Mouse (Mus musculus) embryonic facial prominence, embryonic 11.5 days (tissue): ENCODE results near the gene Slfn1. TPM values are rescaled to one million over a fixed set of nuclear protein-coding genes. Genes with fewer than 3 reads are reported as not detected.
"Not testable (repeated sequence)": the region's sequence is repeated elsewhere in the genome, so short reads cannot be mapped to it uniquely, and the experiment has no call there.

Experiments
- ATAC-seq: fragments of 200-750 bp; cut with Nextera tagmentation; replicated peaks from 2 replicates; pipeline ENCODE4 v1.8.0; 2017; ENCODE audit warnings: low read depth; ENCODE audit not compliant: insufficient number of reproducible peaks, low FRiP score, low TSS enrichment
- DNase-seq: peaks from one replicate; pipeline ENCODE4 v3.0.0-alpha.2; 2015; ENCODE audit warnings: low spot score
- H3K27ac ChIP-seq: fragments of 300-500 bp; sonication (generic); replicated peaks from 2 replicates; pipeline ENCODE4 v1.5.1; 2014; ENCODE audit warnings: mild to moderate bottlenecking, low read depth, low read length, control low read depth
- H3K27me3 ChIP-seq: fragments of 300-500 bp; sonication (generic); 2 replicates; pipeline ENCODE4 v1.6.1; 2014; ENCODE audit warnings: mild to moderate bottlenecking, low read length, moderate library complexity, mixed read lengths; ENCODE audit not compliant: control insufficient read depth, insufficient read depth
- H3K36me3 ChIP-seq: fragments of 300-500 bp; sonication (generic); replicated peaks from 2 replicates; pipeline ENCODE4 v1.6.1; 2014; ENCODE audit warnings: low read depth, mild to moderate bottlenecking, low read length, moderate library complexity, mixed read lengths; ENCODE audit not compliant: control insufficient read depth, insufficient read depth
- H3K4me1 ChIP-seq: fragments of 300-500 bp; sonication (generic); 2 replicates; pipeline ENCODE4 v1.6.1; 2014; ENCODE audit warnings: low read length, mixed read lengths; ENCODE audit not compliant: control insufficient read depth, insufficient read depth
- H3K4me2 ChIP-seq: fragments of 300-500 bp; sonication (generic); 2 replicates; pipeline ENCODE4 v1.6.1; 2014; ENCODE audit warnings: low read depth, mild to moderate bottlenecking, control low read depth, low read length, moderate library complexity
- H3K4me3 ChIP-seq: fragments of 300-500 bp; sonication (generic); 2 replicates; pipeline ENCODE4 v1.5.1; 2014; ENCODE audit warnings: low read depth, low read length, control low read depth
- H3K9ac ChIP-seq: fragments of 300-500 bp; sonication (generic); replicated peaks from 2 replicates; pipeline ENCODE4 v1.6.1; 2014; ENCODE audit warnings: mild to moderate bottlenecking, control low read depth, low read length
- H3K9me3 ChIP-seq: fragments of 300-500 bp; sonication (generic); replicated peaks from 2 replicates; pipeline ENCODE4 v1.6.1; 2016; ENCODE audit warnings: mild to moderate bottlenecking, low read length, inconsistent platforms, mixed read lengths; ENCODE audit not compliant: control insufficient read depth
- WGBS: fragments of 180-500 bp; shearing (Covaris S2); extraction: QIAGEN DNeasy Blood & Tissue Kit; methylation state at CpG from one replicate; pipeline ENCODE4 v1.1.7; 2014; 5-methylcytosine and 5-hydroxymethylcytosine counted together
- polyA plus RNA-seq: library from polyadenylated mRNA; unstranded; fragments of >200 nt; fragmentation: Nextera tagmentation; extraction: Ambion mirVana; gene quantifications from 2 replicates; pipeline ENCODE4 v1.2.1, GENCODE M21; 2014

Gene Slfn1
- polyA plus RNA-seq, 1 experiment from 2014 or later, result not detected

DNA sequence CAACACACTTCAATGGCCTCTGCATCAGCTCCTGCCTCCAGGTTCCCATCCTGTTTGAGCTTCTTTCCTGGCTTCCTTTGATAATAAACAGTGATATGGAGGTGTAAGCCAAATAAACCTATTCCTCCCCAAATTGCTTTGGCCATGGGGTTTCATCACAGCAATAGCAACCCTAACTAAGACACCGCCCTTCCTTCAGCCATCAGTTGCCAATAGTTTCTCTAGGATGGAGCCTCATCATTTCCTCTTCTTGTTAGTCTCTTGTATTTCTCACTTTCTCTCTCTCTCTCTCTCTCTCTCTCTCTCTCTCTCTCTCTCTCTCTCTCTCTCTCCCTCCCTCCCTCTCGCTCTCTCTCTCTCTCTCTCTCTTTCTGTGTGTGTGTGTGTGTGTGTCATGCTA lies 20.6 kb downstream of the Slfn1 start:
- WGBS, result 100% methylated on average over 1 of the region's 2 CpGs
- not testable (repeated sequence) for H3K9me3 ChIP-seq, ATAC-seq, H3K4me3 ChIP-seq, H3K4me1 ChIP-seq, H3K27me3 ChIP-seq, DNase-seq, H3K27ac ChIP-seq, H3K9ac ChIP-seq, H3K36me3 ChIP-seq, H3K4me2 ChIP-seq

DNA sequence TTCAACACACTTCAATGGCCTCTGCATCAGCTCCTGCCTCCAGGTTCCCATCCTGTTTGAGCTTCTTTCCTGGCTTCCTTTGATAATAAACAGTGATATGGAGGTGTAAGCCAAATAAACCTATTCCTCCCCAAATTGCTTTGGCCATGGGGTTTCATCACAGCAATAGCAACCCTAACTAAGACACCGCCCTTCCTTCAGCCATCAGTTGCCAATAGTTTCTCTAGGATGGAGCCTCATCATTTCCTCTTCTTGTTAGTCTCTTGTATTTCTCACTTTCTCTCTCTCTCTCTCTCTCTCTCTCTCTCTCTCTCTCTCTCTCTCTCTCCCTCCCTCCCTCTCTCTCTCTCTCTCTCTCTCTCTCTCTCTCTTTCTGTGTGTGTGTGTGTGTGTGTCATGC lies 32.3 kb downstream of the Slfn1 start:
- no CpG with 5 or more reads among the region's 1 CpGs for WGBS
- not testable (repeated sequence) for H3K27me3 ChIP-seq, ATAC-seq, H3K4me1 ChIP-seq, H3K27ac ChIP-seq, H3K9me3 ChIP-seq, H3K36me3 ChIP-seq, DNase-seq, H3K4me2 ChIP-seq, H3K9ac ChIP-seq, H3K4me3 ChIP-seq

Other genes starting within 250 kb of the Slfn1 start
- 12.1 and 12.8 TPM in 2 replicates for gene Rffl, start 245.6 kb upstream of the Slfn1 start, polyA plus RNA-seq
- 13.4 and 13.5 TPM in 2 replicates for gene Rad51d, start 226.2 kb upstream of the Slfn1 start, polyA plus RNA-seq
- gene Fndc8, start 224.7 kb upstream of the Slfn1 start, polyA plus RNA-seq, result 0.18 TPM in 1 of 2 replicates, not detected in the other
- gene Nle1, start 208.4 kb upstream of the Slfn1 start, polyA plus RNA-seq, result 23.2 and 33.7 TPM in 2 replicates
- gene Unc45b, start 206.3 kb upstream of the Slfn1 start, polyA plus RNA-seq, result 2.6 and 2.9 TPM in 2 replicates
- gene Slfn5, start 165.5 kb upstream of the Slfn1 start, polyA plus RNA-seq, result 0.90 and 1.4 TPM in 2 replicates
- 12.6 and 15.3 TPM in 2 replicates for gene Slfn9, start 125.0 kb upstream of the Slfn1 start, polyA plus RNA-seq
- 0.20 and 0.36 TPM in 2 replicates for gene Slfn8, start 96.0 kb upstream of the Slfn1 start, polyA plus RNA-seq
- gene Slfn2, start 51.7 kb upstream of the Slfn1 start, polyA plus RNA-seq, result 1.5 and 1.8 TPM in 2 replicates
- not detected in 2 replicates for gene Slfn4, start 58.3 kb downstream of the Slfn1 start, polyA plus RNA-seq
- 1.2 and 1.4 TPM in 2 replicates for gene Slfn3, start 74.5 kb downstream of the Slfn1 start, polyA plus RNA-seq
- gene Slfn14, start 169.9 kb downstream of the Slfn1 start, polyA plus RNA-seq, result 0.56 and 0.81 TPM in 2 replicates
- gene Ap2b1, start 182.2 kb downstream of the Slfn1 start, polyA plus RNA-seq, result 93.5 and 96.0 TPM in 2 replicates
- gene Pex12, start 185.7 kb downstream of the Slfn1 start, polyA plus RNA-seq, result 13.8 and 16.8 TPM in 2 replicates